Mouse (Mus musculus) MEL (cell line): ENCODE data around the gene Pla2g4b.

Experiments
- POLR2A ChIP-seq, 2 experiments: IDR thresholded peaks; 2 replicates each; pipeline ENCODE4 v1.6.1; 2011 to 2012; ENCODE audit warnings: low read length in 2 of 2, mild to moderate bottlenecking in 2 of 2, control low read depth in 1 of 2, improper control_type of control experiment in 1 of 2, low read depth in 1 of 2, moderate library complexity in 1 of 2; ENCODE audit not compliant: control insufficient read depth in 1 of 2, insufficient read depth in 1 of 2, poor library complexity in 1 of 2
- RAD21 ChIP-seq: IDR thresholded peaks from 2 replicates; pipeline ENCODE4 v1.6.1; 2011; ENCODE audit warnings: mild to moderate bottlenecking, low read depth, low read length, improper control_type of control experiment
- USF1 ChIP-seq: IDR thresholded peaks from 2 replicates; pipeline ENCODE4 v1.6.1; 2014; ENCODE audit warnings: low read depth, mild to moderate bottlenecking, inconsistent platforms, low read length, improper control_type of control experiment, moderate library complexity

DNA sequence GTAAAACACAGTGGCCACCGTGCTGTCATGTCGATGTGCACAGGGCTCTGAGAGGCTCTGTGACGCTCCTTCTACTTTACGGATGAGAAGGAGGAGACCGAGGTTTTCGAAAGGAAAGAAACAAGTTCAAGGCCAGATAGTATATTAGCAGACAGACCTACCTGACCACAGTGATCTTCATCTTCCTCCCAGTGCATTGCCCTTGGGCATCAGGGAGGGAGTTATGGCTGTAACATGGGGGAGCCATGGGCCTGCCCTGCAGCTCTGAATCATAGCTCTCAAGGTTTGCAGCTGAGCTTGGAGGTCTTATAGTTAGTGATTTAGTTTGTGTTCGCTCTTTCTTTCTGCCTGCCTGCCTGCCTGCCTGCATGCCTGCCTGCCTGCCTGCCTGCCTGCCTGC, 26.5 kb upstream of the Pla2g4b start:
- TF ChIP-seq USF1 (no peak), RAD21 (no peak), POLR2A (IDR thresholded peaks at IDR 0.05; ENCODE audit: control insufficient read depth in 1 of 2, insufficient read depth in 1 of 2, low read depth in 1 of 2, low read length in 2 of 2, poor library complexity in 1 of 2) (no peak)
